ENCODE assay signal across 12 mouse cellular contexts in genomic region chr1:184187582-184187981, GRCm38 (mm10).
DNase-seq lines count a peak whose midpoint lies in the region; ATAC-seq lines count a peak whose summit lies in the region.
"Had no signal": no experiment of that assay in that cellular context is flagged by ENCODE, and none has a peak within 500 bp of the region (broad histone marks: within the 10 kb centered on the region; RNA-seq: fewer than 3 reads in every experiment).

No protein-coding gene starts in this region.

- H3K9ac ChIP-seq in forebrain, embryonic 15.5 days (replicated peaks): no peak overlapping the region
- no peak overlapping the region for H3K9ac ChIP-seq in forebrain, embryonic 11.5 days (ENCODE audit: low read length)
- no peak overlapping the region for H3K9ac ChIP-seq in kidney, embryonic 14.5 days (ENCODE audit: low read depth, low read length)
- H3K9ac ChIP-seq: liver, embryonic 15.5 days had no signal

- no peak for DNase-seq in forebrain, embryonic 11.5 days (ENCODE audit: low spot score)
- peak; percentile 6 for DNase-seq in kidney, postnatal 10 days
- peak; percentile 24 to 42 for DNase-seq in right cerebral cortex, adult 2 months (ENCODE audit: low spot score in 2 of 2)
- DNase-seq in right cerebral cortex, postnatal 14 days: no peak
- peak; percentile 35 for DNase-seq in lung, postnatal 36 days
- DNase-seq in c-Kit-positive CD71-positive TER-119-positive erythroid progenitor cells, embryonic 14.5 days (ENCODE audit: low spot score): no peak
- DNase-seq: adrenal gland, postnatal 14 days; cerebellum, adult 9-11 months; heart, postnatal 36 days had no signal

- H3K9me3 ChIP-seq in forebrain, embryonic 15.5 days: no peaks in the 10 kb centered on the region
- H3K9me3 ChIP-seq in forebrain, embryonic 11.5 days (ENCODE audit: control insufficient read depth, low read length): no peaks in the 10 kb centered on the region
- H3K9me3 ChIP-seq in kidney, embryonic 14.5 days (ENCODE audit: control insufficient read depth, low read length): no peaks in the 10 kb centered on the region
- H3K9me3 ChIP-seq: liver, embryonic 15.5 days had no signal

- 0 out of 2 replicates have a peak, but pooled peaks have one; percentile 53 for ATAC-seq in forebrain, embryonic 15.5 days (replicated peaks)
- no peak for ATAC-seq in forebrain, embryonic 11.5 days (replicated peaks; ENCODE audit: low FRiP score)
- no peak for ATAC-seq in kidney, embryonic 14.5 days (ENCODE audit: low FRiP score, low TSS enrichment)

- H3K4me1 ChIP-seq in forebrain, embryonic 15.5 days: peaks cover 4% of the 10 kb centered on the region; the same call in 1 of the 2 replicates
- no peaks in the 10 kb centered on the region for H3K4me1 ChIP-seq in forebrain, embryonic 11.5 days (replicated peaks; ENCODE audit: control insufficient read depth, insufficient read depth, low read length)
- no peaks in the 10 kb centered on the region for H3K4me1 ChIP-seq in kidney, embryonic 14.5 days (ENCODE audit: control insufficient read depth, insufficient read depth, low read length)
- H3K4me1 ChIP-seq: liver, embryonic 15.5 days had no signal

- H3K4me3 ChIP-seq in forebrain, embryonic 15.5 days: no peak overlapping the region
- H3K4me3 ChIP-seq in forebrain, embryonic 11.5 days (ENCODE audit: low read depth, low read length): no peak overlapping the region
- no peak overlapping the region for H3K4me3 ChIP-seq in kidney, embryonic 14.5 days (ENCODE audit: low read length)
- H3K4me3 ChIP-seq: liver, embryonic 15.5 days had no signal

- H3K27me3 ChIP-seq in forebrain, embryonic 15.5 days: no peaks in the 10 kb centered on the region
- no peaks in the 10 kb centered on the region for H3K27me3 ChIP-seq in forebrain, embryonic 11.5 days (ENCODE audit: control insufficient read depth, insufficient read depth, low read length)
- H3K27me3 ChIP-seq in kidney, embryonic 14.5 days (ENCODE audit: control insufficient read depth, insufficient read depth, low read length): no peaks in the 10 kb centered on the region
- H3K27me3 ChIP-seq: liver, embryonic 15.5 days had no signal

- no peak overlapping the region for H3K27ac ChIP-seq in forebrain, embryonic 15.5 days (replicated peaks)
- no peak overlapping the region for H3K27ac ChIP-seq in forebrain, embryonic 11.5 days (ENCODE audit: low read depth, low read length)
- no peak overlapping the region for H3K27ac ChIP-seq in kidney, embryonic 14.5 days (ENCODE audit: low read depth, low read length)
- H3K27ac ChIP-seq: liver, embryonic 15.5 days had no signal

- no peak overlapping the region for H3K4me2 ChIP-seq in forebrain, embryonic 15.5 days (replicated peaks)
- no peak overlapping the region for H3K4me2 ChIP-seq in forebrain, embryonic 11.5 days (ENCODE audit: low read depth, low read length, severe bottlenecking)
- H3K4me2 ChIP-seq in kidney, embryonic 14.5 days (replicated peaks; ENCODE audit: low read depth, low read length): no peak overlapping the region
- H3K4me2 ChIP-seq: liver, embryonic 15.5 days had no signal

- H3K36me3 ChIP-seq in forebrain, embryonic 15.5 days: no peaks in the 10 kb centered on the region
- H3K36me3 ChIP-seq in forebrain, embryonic 11.5 days (ENCODE audit: control insufficient read depth, insufficient read depth, low read length): no peaks in the 10 kb centered on the region
- no peaks in the 10 kb centered on the region for H3K36me3 ChIP-seq in kidney, embryonic 14.5 days (ENCODE audit: control insufficient read depth, insufficient read depth, low read length)
- H3K36me3 ChIP-seq: liver, embryonic 15.5 days had no signal

Comparison
In these comparisons a context has a peak if more than half of its experiments do, and no peak if none do; other contexts are left out.
1. DNase-seq: peak in kidney, postnatal 10 days (single experiment), right cerebral cortex, adult 2 months (2 of 2) and lung, postnatal 36 days (single experiment); none in forebrain, embryonic 11.5 days (single experiment), right cerebral cortex, postnatal 14 days (single experiment) and c-Kit-positive CD71-positive TER-119-positive erythroid progenitor cells, embryonic 14.5 days (single experiment).